Mouse (Mus musculus): ENCODE measurements around the gene Uba52. TPM values are rescaled to one million over a fixed set of nuclear protein-coding genes. Genes with fewer than 3 reads are reported as not detected.

Uba52 gene
- polyA plus RNA-seq, 1 experiment from 2014 or later: 991 TPM

DNA sequence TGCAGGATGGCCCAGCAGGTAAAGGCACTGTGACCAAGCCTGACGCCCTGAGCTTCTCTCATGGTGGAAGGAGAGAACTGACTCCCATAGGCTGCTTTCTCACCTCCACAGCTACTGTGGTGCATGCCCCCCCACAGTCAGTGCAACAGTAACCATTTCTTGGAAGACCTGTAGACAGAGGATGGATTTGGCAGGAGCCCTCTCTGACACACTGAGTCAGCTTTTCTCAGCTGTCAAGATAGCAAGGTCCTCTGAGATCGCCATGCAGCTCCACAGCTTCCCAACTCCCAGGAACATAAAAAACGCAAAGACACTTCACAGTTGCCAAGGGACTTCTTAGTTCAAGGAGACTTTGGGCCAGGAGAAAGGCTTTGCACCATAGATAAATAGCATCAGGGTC lies 52.1 kb downstream of the Uba52 start:
- Histone ChIP-seq H3K27ac (ENCODE audit: low read length) (no peak overlapping the region), H3K9me3 (ENCODE audit: control insufficient read depth, low read length) (no peaks in the 10 kb centered on the region), H3K36me3 (ENCODE audit: control insufficient read depth, insufficient read depth, low read length) (no peaks in the 10 kb centered on the region; the same call in 1 of the 2 replicates), H3K9ac (ENCODE audit: low read depth, low read length) (no peak overlapping the region), H3K27me3 (replicated peaks; ENCODE audit: control insufficient read depth, insufficient read depth, low read length) (no peaks in the 10 kb centered on the region), H3K4me1 (ENCODE audit: control insufficient read depth, insufficient read depth, low read length) (0 out of 2 replicates have a peak, but pooled peaks cover 2% of the 10 kb centered on the region), H3K4me2 (ENCODE audit: low read depth, low read length) (no peak overlapping the region), H3K4me3 (ENCODE audit: low read length) (no peak overlapping the region)
- WGBS: 78% methylated on average over 3 of the region's 3 CpGs
- no peak for ATAC-seq

Other genes starting within 250 kb of the Uba52 start
- 25.5 and 26.0 TPM in 2 replicates for gene Homer3, start 228.0 kb downstream of the Uba52 start, polyA plus RNA-seq (2015; fragmentation: Nextera tagmentation; extraction: Ambion mirVana)
- gene Ddx49, start 208.3 kb downstream of the Uba52 start, polyA plus RNA-seq (2015; fragmentation: Nextera tagmentation; extraction: Ambion mirVana): 44.2 and 48.4 TPM in 2 replicates
- gene Cope, start 208.3 kb downstream of the Uba52 start, polyA plus RNA-seq (2015; fragmentation: Nextera tagmentation; extraction: Ambion mirVana): 432 and 443 TPM in 2 replicates
- 2.1 and 3.2 TPM in 2 replicates for gene Cers1, start 195.0 kb downstream of the Uba52 start, polyA plus RNA-seq (2015; fragmentation: Nextera tagmentation; extraction: Ambion mirVana)
- gene Gdf1, start 181.0 kb downstream of the Uba52 start, polyA plus RNA-seq (2015; fragmentation: Nextera tagmentation; extraction: Ambion mirVana): 0.53 and 0.78 TPM in 2 replicates
- 6.8 and 7.4 TPM in 2 replicates for gene Upf1, start 157.5 kb downstream of the Uba52 start, polyA plus RNA-seq (2015; fragmentation: Nextera tagmentation; extraction: Ambion mirVana)
- 0.39 and 0.51 TPM in 2 replicates for gene Comp, start 137.2 kb downstream of the Uba52 start, polyA plus RNA-seq (2015; fragmentation: Nextera tagmentation; extraction: Ambion mirVana)
- 12.9 and 16.4 TPM in 2 replicates for gene Crtc1, start 71.2 kb downstream of the Uba52 start, polyA plus RNA-seq (2015; fragmentation: Nextera tagmentation; extraction: Ambion mirVana)
- gene Klhl26, start 33.8 kb downstream of the Uba52 start, polyA plus RNA-seq (2015; fragmentation: Nextera tagmentation; extraction: Ambion mirVana): 21.2 and 21.5 TPM in 2 replicates
- 2.9 and 3.3 TPM in 2 replicates for gene Tmem59l, start 23.4 kb downstream of the Uba52 start, polyA plus RNA-seq (2015; fragmentation: Nextera tagmentation; extraction: Ambion mirVana)
- 1.6 and 1.7 TPM in 2 replicates for gene Crlf1, start 17.6 kb downstream of the Uba52 start, polyA plus RNA-seq (2015; fragmentation: Nextera tagmentation; extraction: Ambion mirVana)
- 130 and 137 TPM in 2 replicates for gene Rex1bd, start 4.0 kb downstream of the Uba52 start, polyA plus RNA-seq (2015; fragmentation: Nextera tagmentation; extraction: Ambion mirVana)
- gene Fkbp8, start 16.9 kb upstream of the Uba52 start, polyA plus RNA-seq (2015; fragmentation: Nextera tagmentation; extraction: Ambion mirVana): 320 and 328 TPM in 2 replicates
- 65.3 and 67.3 TPM in 2 replicates for gene Kxd1, start 17.2 kb upstream of the Uba52 start, polyA plus RNA-seq (2015; fragmentation: Nextera tagmentation; extraction: Ambion mirVana)
- gene Ell, start 28.7 kb upstream of the Uba52 start, polyA plus RNA-seq (2015; fragmentation: Nextera tagmentation; extraction: Ambion mirVana): 16.6 and 17.7 TPM in 2 replicates
- 105 and 121 TPM in 2 replicates for gene Isyna1, start 83.6 kb upstream of the Uba52 start, polyA plus RNA-seq (2015; fragmentation: Nextera tagmentation; extraction: Ambion mirVana)
- gene Ssbp4, start 98.1 kb upstream of the Uba52 start, polyA plus RNA-seq (2015; fragmentation: Nextera tagmentation; extraction: Ambion mirVana): 63.2 and 73.9 TPM in 2 replicates
- gene Lrrc25, start 105.4 kb upstream of the Uba52 start, polyA plus RNA-seq (2015; fragmentation: Nextera tagmentation; extraction: Ambion mirVana): 2.9 and 3.0 TPM in 2 replicates
- 3.6 and 3.7 TPM in 2 replicates for gene Gdf15, start 121.7 kb upstream of the Uba52 start, polyA plus RNA-seq (2015; fragmentation: Nextera tagmentation; extraction: Ambion mirVana)
- gene Pgpep1, start 149.6 kb upstream of the Uba52 start, polyA plus RNA-seq (2015; fragmentation: Nextera tagmentation; extraction: Ambion mirVana): 88.3 and 101 TPM in 2 replicates
- gene Lsm4, start 162.4 kb upstream of the Uba52 start, polyA plus RNA-seq (2015; fragmentation: Nextera tagmentation; extraction: Ambion mirVana): 228 and 246 TPM in 2 replicates
- 37.3 and 52.2 TPM in 2 replicates for gene Jund, start 188.1 kb upstream of the Uba52 start, polyA plus RNA-seq (2015; fragmentation: Nextera tagmentation; extraction: Ambion mirVana)
- not detected in 2 replicates for gene Iqcn, start 192.7 kb upstream of the Uba52 start, polyA plus RNA-seq (2015; fragmentation: Nextera tagmentation; extraction: Ambion mirVana)
- 3.3 and 4.1 TPM in 2 replicates for gene Gm3336, start 207.7 kb upstream of the Uba52 start, polyA plus RNA-seq (2015; fragmentation: Nextera tagmentation; extraction: Ambion mirVana)
- gene Pde4c, start 212.9 kb upstream of the Uba52 start, polyA plus RNA-seq (2015; fragmentation: Nextera tagmentation; extraction: Ambion mirVana): 0.28 and 0.64 TPM in 2 replicates
- 24.9 and 25.6 TPM in 2 replicates for gene Rab3a, start 243.9 kb upstream of the Uba52 start, polyA plus RNA-seq (2015; fragmentation: Nextera tagmentation; extraction: Ambion mirVana)

Measured in intestine, embryonic 16.5 days (tissue).